8 mouse cellular contexts compared by ENCODE assay signal in the genomic region with DNA sequence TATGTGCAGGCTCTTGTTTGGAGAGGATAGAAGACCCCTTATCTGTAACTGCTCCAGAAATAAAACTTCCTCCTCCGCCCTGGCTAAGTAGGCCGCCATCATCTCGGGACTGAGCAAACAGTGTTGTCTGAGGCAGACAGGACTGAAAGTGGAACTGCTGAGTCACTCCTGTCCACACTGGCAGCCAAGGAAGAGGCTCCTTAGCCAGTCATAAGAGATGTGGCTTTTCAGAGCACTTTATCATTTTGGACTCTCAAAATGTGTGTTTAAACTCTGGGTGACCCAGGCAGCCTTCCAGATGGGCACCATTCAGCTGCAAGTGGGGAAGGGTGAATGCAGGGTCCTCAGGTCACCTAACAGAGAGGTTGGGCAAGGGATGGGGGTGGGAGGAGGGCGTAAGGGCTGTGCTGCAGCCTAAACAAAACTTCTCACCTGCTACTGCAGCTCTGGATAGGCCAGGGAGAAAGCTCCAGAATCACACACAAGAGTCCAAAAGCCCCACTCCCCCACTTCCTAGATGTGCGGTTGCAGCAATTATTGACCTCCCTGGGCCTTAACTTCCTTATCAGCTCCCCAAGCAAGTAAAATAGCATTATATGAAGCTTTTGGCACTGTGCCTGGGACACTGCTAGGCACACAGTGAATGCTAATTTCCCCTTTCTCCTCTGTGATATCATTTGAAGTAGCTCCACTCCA.
DNase-seq lines count a peak whose midpoint lies in the region; ATAC-seq and TF ChIP-seq lines count a peak whose summit lies in the region.

No protein-coding gene starts in this region.

- 7% methylated on average over 5 of the region's 5 CpGs for WGBS in bone marrow, adult 2 months
- WGBS in heart, postnatal 0 days, result 9% methylated on average over 5 of the region's 5 CpGs
- 1% methylated on average over 5 of the region's 5 CpGs for WGBS in liver, adult 2 months
- 37% methylated on average over 5 of the region's 5 CpGs for WGBS in midbrain, postnatal 0 days

- H3K9me3 ChIP-seq in heart, postnatal 0 days (replicated peaks; ENCODE audit: control insufficient read depth, low read length), result no peaks in the 10 kb centered on the region
- H3K9me3 ChIP-seq in midbrain, postnatal 0 days (ENCODE audit: low read length), result no peaks in the 10 kb centered on the region

- TF ChIP-seq POLR2A in bone marrow, adult 2 months (IDR thresholded peaks at IDR 0.05; ENCODE audit: borderline replicate concordance, control insufficient read depth, low read depth, low read length), result no peak
- TF ChIP-seq POLR2A in liver, adult 2 months (IDR thresholded peaks at IDR 0.05; ENCODE audit: extremely low read depth, insufficient read depth, low read length), result no peak

- no peak overlapping the region for H3K9ac ChIP-seq in heart, postnatal 0 days (replicated peaks; ENCODE audit: low read depth, low read length)
- H3K9ac ChIP-seq in liver, adult 2 months (ENCODE audit: low read depth, low read length), result peak overlapping the region; percentile 8; the same call in 1 of the 2 replicates
- H3K9ac ChIP-seq in midbrain, postnatal 0 days (replicated peaks; ENCODE audit: low read length, poor library complexity, severe bottlenecking), result no peak overlapping the region

- TF ChIP-seq CTCF in bone marrow, adult 2 months (IDR thresholded peaks at IDR 0.05; ENCODE audit: control insufficient read depth, insufficient read depth, low read length), result no peak
- no peak for TF ChIP-seq CTCF in heart, postnatal 0 days (IDR thresholded peaks at IDR 0.05; ENCODE audit: low read depth)
- TF ChIP-seq CTCF in liver, adult 2 months (IDR thresholded peaks at IDR 0.05; ENCODE audit: low read depth, low read length), result no peak
- TF ChIP-seq CTCF in midbrain, postnatal 0 days (IDR thresholded peaks at IDR 0.05), result no peak

- H3K4me2 ChIP-seq in heart, postnatal 0 days (ENCODE audit: low read depth, low read length), result no peak overlapping the region; the same call in 1 of the 2 replicates
- no peak overlapping the region for H3K4me2 ChIP-seq in midbrain, postnatal 0 days (ENCODE audit: low read depth, low read length, poor library complexity, severe bottlenecking)

- H3K79me2 ChIP-seq in liver, adult 2 months (ENCODE audit: control insufficient read depth, insufficient read depth, low read length), result no peaks in the 10 kb centered on the region

- H3K36me3 ChIP-seq in heart, postnatal 0 days (replicated peaks; ENCODE audit: control insufficient read depth, insufficient read depth, low read length), result no peaks in the 10 kb centered on the region
- H3K36me3 ChIP-seq in liver, adult 2 months (ENCODE audit: control insufficient read depth, insufficient read depth, low read length), result no peaks in the 10 kb centered on the region
- H3K36me3 ChIP-seq in midbrain, postnatal 0 days (ENCODE audit: insufficient read depth, low read length), result no peaks in the 10 kb centered on the region

- peak; percentile 31 to 32 for DNase-seq in monocyte, adult 2 months (ENCODE audit: low read depth in 1 of 2, low spot score in 2 of 2)
- peak; percentile 72 for DNase-seq in heart, postnatal 0 days (ENCODE audit: low spot score)
- DNase-seq in liver, adult 2 months (ENCODE audit: extremely low read depth, low read depth, low spot score), result peak; percentile 93
- peak; percentile 12 for DNase-seq in midbrain, postnatal 0 days (ENCODE audit: low spot score)
- DNase-seq in natural killer cell, adult 2 months (ENCODE audit: low spot score in 2 of 2), result no peak
- DNase-seq in gastrocnemius, postnatal 14 days, result no peak

- TF ChIP-seq EP300 in heart, postnatal 0 days (IDR thresholded peaks at IDR 0.05; ENCODE audit: low read depth), result no peak

- 0 out of 2 replicates have a peak overlapping the region, but pooled peaks have one; percentile 1 for H3K27ac ChIP-seq in bone marrow, adult 2 months (ENCODE audit: control insufficient read depth, insufficient read depth, low read depth, low read length, poor library complexity)
- peak overlapping the region; percentile 46 for H3K27ac ChIP-seq in heart, postnatal 0 days (ENCODE audit: low read depth)
- H3K27ac ChIP-seq in liver, adult 2 months (replicated peaks; ENCODE audit: insufficient read depth, low read depth, low read length), result peak overlapping the region; percentile 54
- no peak overlapping the region for H3K27ac ChIP-seq in midbrain, postnatal 0 days (ENCODE audit: low read depth, low read length)

- no peaks in the 10 kb centered on the region for H3K27me3 ChIP-seq in heart, postnatal 0 days (ENCODE audit: control insufficient read depth, insufficient read depth, low read length)
- H3K27me3 ChIP-seq in liver, adult 2 months (ENCODE audit: control insufficient read depth, insufficient read depth, low read length), result no peaks in the 10 kb centered on the region
- H3K27me3 ChIP-seq in midbrain, postnatal 0 days (ENCODE audit: insufficient read depth, low read length), result peaks cover 9% of the 10 kb centered on the region; the same call in 1 of the 2 replicates

- H3K4me3 ChIP-seq in bone marrow, adult 2 months (replicated peaks; ENCODE audit: control insufficient read depth, low read depth, low read length), result no peak overlapping the region
- no peak overlapping the region for H3K4me3 ChIP-seq in heart, postnatal 0 days (ENCODE audit: low read depth, low read length)
- H3K4me3 ChIP-seq in liver, adult 2 months (ENCODE audit: insufficient read depth, low read depth, low read length), result no peak overlapping the region
- no peak overlapping the region for H3K4me3 ChIP-seq in midbrain, postnatal 0 days (ENCODE audit: low read depth, low read length)

- no peak; the same call in none of the 2 replicates for ATAC-seq in monocyte, adult 5-6 weeks (replicated peaks; ENCODE audit: insufficient number of reproducible peaks, low FRiP score, low TSS enrichment, poor library complexity, severe bottlenecking)
- peak; percentile 83 for ATAC-seq in heart, postnatal 0 days (ENCODE audit: insufficient read depth, low read depth)
- no peak for ATAC-seq in midbrain, postnatal 0 days (ENCODE audit: low FRiP score)

- intact Hi-C loops in gastrocnemius, postnatal 14 days (cut with DNase I; ENCODE audit: low total_unique reads), result no loop called here

- H3K4me1 ChIP-seq in bone marrow, adult 2 months (ENCODE audit: control insufficient read depth, insufficient read depth, low read length), result no peaks in the 10 kb centered on the region
- peaks cover 28% of the 10 kb centered on the region for H3K4me1 ChIP-seq in heart, postnatal 0 days (ENCODE audit: control insufficient read depth, insufficient read depth)
- H3K4me1 ChIP-seq in liver, adult 2 months (ENCODE audit: control insufficient read depth, insufficient read depth, low read length), result peaks cover 28% of the 10 kb centered on the region
- H3K4me1 ChIP-seq in midbrain, postnatal 0 days (ENCODE audit: insufficient read depth, low read length), result no peaks in the 10 kb centered on the region

Comparison
In these comparisons a context has a peak if more than half of its experiments do, and no peak if none do; other contexts are left out.
1. DNase-seq: peak in monocyte, adult 2 months (2 of 2), heart, postnatal 0 days (single experiment), liver, adult 2 months (single experiment) and midbrain, postnatal 0 days (single experiment); none in natural killer cell, adult 2 months (0 of 2) and gastrocnemius, postnatal 14 days (single experiment).